Mouse (Mus musculus) erythroblast, embryonic 14.5 days (primary cell): ENCODE data around the gene Slc6a17.

Experiments
- GATA1 ChIP-seq: IDR thresholded peaks from 2 replicates; pipeline ENCODE4 v1.6.1; 2012; ENCODE audit warnings: low read length, inconsistent platforms, mixed read lengths
- TAL1 ChIP-seq: IDR thresholded peaks from 3 replicates; pipeline ENCODE4 v1.6.1; 2012; ENCODE audit warnings: low read length, inconsistent platforms, mixed read lengths

GRCm38 (mm10) chr3:107515989-107516388, 1.8 kb downstream of the Slc6a17 start:
- TF ChIP-seq GATA1 (no peak), TAL1 (no peak)
